Mouse (Mus musculus) liver, adult 2 months (tissue): ENCODE measurements around the gene Mobp. TPM values are rescaled to one million over a fixed set of nuclear protein-coding genes. Genes with fewer than 3 reads are reported as not detected.

Experiments
- DNase-seq: peaks from one replicate; pipeline ENCODE4 v3.0.0-alpha.2; 2011; ENCODE audit warnings: low read depth, low spot score; ENCODE audit errors: extremely low read depth
- H3K27ac ChIP-seq: fragments of 200-500 bp; replicated peaks from 2 replicates; pipeline ENCODE4 v1.5.1; 2012; ENCODE audit warnings: low read depth, mild to moderate bottlenecking, control low read depth, inconsistent platforms, low read length; ENCODE audit not compliant: insufficient read depth
- H3K27me3 ChIP-seq: fragments of 200-500 bp; 2 replicates; pipeline ENCODE4 v1.6.1; 2012; ENCODE audit warnings: mild to moderate bottlenecking, moderate library complexity, low read length, inconsistent platforms; ENCODE audit not compliant: control insufficient read depth, insufficient read depth
- H3K36me3 ChIP-seq: fragments of 200-500 bp; 2 replicates; pipeline ENCODE4 v1.6.1; 2012; ENCODE audit warnings: low read length, inconsistent platforms; ENCODE audit not compliant: control insufficient read depth, insufficient read depth
- H3K4me1 ChIP-seq: fragments of 200-500 bp; 2 replicates; pipeline ENCODE4 v1.6.1; 2011; ENCODE audit warnings: low read length; ENCODE audit not compliant: control insufficient read depth, insufficient read depth
- H3K4me3 ChIP-seq: fragments of 200-500 bp; 2 replicates; pipeline ENCODE4 v1.5.1; 2011; ENCODE audit warnings: low read depth, mild to moderate bottlenecking, control low read depth, low read length, moderate library complexity; ENCODE audit not compliant: insufficient read depth
- H3K79me2 ChIP-seq: fragments of 200-500 bp; 2 replicates; pipeline ENCODE4 v1.6.1; 2012; ENCODE audit warnings: inconsistent platforms, mild to moderate bottlenecking, low read length, moderate library complexity; ENCODE audit not compliant: control insufficient read depth, insufficient read depth
- H3K9ac ChIP-seq: fragments of 200-500 bp; 2 replicates; pipeline ENCODE4 v1.6.1; 2012; ENCODE audit warnings: low read depth, mild to moderate bottlenecking, control low read depth, inconsistent platforms, low read length
- CTCF ChIP-seq: fragments of 200-500 bp; IDR thresholded peaks from 2 replicates; pipeline ENCODE4 v1.5.1; 2011; ENCODE audit warnings: low read depth, low read length, control low read depth
- POLR2A ChIP-seq: fragments of 200-500 bp; IDR thresholded peaks from 2 replicates; pipeline ENCODE4 v1.6.1; 2011; ENCODE audit warnings: low read length, control low read depth; ENCODE audit not compliant: insufficient read depth; ENCODE audit errors: extremely low read depth
- WGBS: fragments of 180-500 bp; shearing (Covaris S2); methylation state at CpG from one replicate; pipeline ENCODE4 v1.1.7; 2018; 5-methylcytosine and 5-hydroxymethylcytosine counted together
- polyA plus RNA-seq: library from polyadenylated mRNA; depleted of rRNA; stranded (reverse); fragments of >200 nt; gene quantifications from 2 replicates; pipeline ENCODE4 v1.2.3, GENCODE M21; 2012
- total RNA-seq: library from RNA; depleted of rRNA; stranded (reverse); fragments of >200 nt; gene quantifications from 2 replicates; pipeline ENCODE4 v1.2.3, GENCODE M21; 2014

Mobp gene
- total and polyA plus RNA-seq, 2 experiments: not detected

DNA sequence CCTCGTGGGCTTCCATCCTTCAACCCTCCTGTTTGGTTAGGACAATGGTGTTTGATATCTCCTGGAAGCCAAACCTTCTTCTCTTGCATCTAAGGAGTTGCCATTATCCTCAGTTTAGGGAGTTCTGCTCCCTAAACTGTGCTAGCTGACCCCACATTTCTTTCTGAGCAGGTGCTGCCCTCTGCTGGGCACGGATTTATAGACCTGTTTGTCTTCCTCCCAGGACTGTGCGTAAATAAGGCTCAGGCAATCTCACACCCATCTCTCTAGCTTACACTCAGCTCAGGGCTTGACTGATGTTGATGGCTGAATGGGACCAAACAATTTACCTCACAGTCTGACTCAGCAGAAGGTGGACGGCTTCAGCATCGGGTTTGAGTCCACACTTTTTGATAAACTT, 21.8 kb downstream of the Mobp start:
- no peak overlapping the region for H3K9ac ChIP-seq
- H3K27me3 ChIP-seq: no peaks in the 10 kb centered on the region
- H3K79me2 ChIP-seq: no peaks in the 10 kb centered on the region
- DNase-seq: peak; percentile 17
- WGBS: 34% methylated on average over 5 of the region's 5 CpGs
- no peaks in the 10 kb centered on the region for H3K36me3 ChIP-seq
- no peak overlapping the region for H3K4me3 ChIP-seq
- no peak for TF ChIP-seq POLR2A
- TF ChIP-seq CTCF: peak; percentile 54
- no peak overlapping the region for H3K27ac ChIP-seq
- H3K4me1 ChIP-seq: no peaks in the 10 kb centered on the region

DNA sequence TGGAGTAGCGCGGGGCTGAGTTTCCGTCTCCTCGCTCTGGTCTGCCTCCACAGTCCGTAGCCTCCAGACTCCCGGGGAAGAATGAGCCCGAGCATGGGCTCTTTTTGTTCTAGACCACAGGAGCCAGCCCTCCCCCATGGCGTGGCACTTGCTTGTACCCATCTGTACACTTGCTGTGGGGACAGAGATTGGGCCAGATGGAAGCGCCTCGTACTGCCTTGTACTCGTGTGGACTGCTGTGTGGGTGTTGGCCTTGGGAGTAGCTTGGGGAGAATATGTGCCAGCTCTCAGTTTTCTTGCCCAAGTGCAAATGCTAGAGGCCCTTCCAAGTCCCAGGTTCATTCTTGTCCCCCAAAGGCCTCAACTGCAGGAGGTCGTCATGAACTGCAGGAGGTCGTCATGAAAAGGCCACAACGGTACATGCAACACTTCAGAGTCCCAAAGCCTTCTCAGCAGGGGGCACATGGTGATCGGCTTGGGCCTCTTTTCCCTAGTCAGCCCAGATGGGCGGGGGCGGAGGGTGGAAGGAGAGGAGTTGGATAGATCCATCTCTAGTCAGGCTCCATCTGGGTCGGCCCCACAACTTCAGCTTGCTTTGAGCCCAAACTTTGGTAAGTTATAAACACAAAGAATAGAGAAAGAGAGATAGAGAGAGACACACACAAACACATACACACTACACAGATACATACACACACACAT, 25.1 kb downstream of the Mobp start:
- TF ChIP-seq POLR2A (no peak), CTCF (no peak)
- H3K4me1 ChIP-seq: no peaks in the 10 kb centered on the region
- H3K27me3 ChIP-seq: no peaks in the 10 kb centered on the region
- H3K79me2 ChIP-seq: no peaks in the 10 kb centered on the region
- no peak for DNase-seq
- WGBS: 90% methylated on average over 18 of the region's 18 CpGs
- no peak overlapping the region for H3K9ac ChIP-seq
- no peaks in the 10 kb centered on the region for H3K36me3 ChIP-seq
- H3K27ac ChIP-seq: no peak overlapping the region
- H3K4me3 ChIP-seq: no peak overlapping the region

DNA sequence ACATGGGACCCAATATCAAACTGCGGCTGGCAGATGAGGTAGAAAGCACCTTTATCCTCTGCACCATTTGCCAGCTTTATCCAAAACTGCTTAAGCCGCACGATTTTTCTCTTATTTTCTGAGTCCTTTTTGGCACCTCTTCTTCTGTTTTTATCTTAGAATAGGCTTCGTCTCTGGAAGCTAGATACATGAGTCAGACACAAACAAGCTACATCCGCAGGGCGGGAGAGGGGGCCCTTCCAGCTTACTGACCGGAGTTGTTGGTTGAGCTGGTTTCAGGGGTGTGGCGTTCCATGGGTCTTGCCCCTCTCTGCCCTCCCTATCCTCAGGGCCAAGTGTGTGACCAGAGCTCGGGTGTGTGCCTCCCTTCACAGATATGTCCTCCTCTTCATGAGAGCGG, 29.3 kb downstream of the Mobp start:
- H3K9ac ChIP-seq: no peak overlapping the region
- H3K27me3 ChIP-seq: no peaks in the 10 kb centered on the region
- DNase-seq: no peak
- no peak overlapping the region for H3K4me3 ChIP-seq
- no peak overlapping the region for H3K27ac ChIP-seq
- no peaks in the 10 kb centered on the region for H3K79me2 ChIP-seq
- no peaks in the 10 kb centered on the region for H3K4me1 ChIP-seq
- no peaks in the 10 kb centered on the region for H3K36me3 ChIP-seq
- TF ChIP-seq POLR2A: no peak
- TF ChIP-seq CTCF: no peak
- 83% methylated on average over 10 of the region's 10 CpGs for WGBS

DNA sequence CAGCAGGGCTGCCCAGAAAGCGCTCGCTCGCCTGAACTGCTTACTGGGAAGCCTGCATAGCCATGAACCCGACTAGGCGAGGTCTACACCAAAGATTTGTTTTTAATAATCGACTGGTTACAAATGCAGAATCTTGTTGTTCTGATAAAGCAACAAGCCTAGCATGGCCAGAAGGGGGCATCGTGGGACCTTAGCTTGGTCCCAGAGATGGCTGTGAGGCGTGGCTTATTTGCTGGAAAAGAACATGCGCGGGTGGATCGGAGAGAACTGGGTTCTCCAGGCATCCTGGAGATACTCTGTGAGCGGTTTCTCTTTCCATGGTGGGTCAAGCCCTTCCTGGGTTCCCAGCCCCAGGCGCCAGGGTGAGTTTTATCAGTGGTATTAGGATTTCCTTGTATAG, 35.0 kb downstream of the Mobp start:
- Histone ChIP-seq H3K27me3 (0 out of 2 replicates have a peak, but pooled peaks cover 2% of the 10 kb centered on the region), H3K4me1 (no peaks in the 10 kb centered on the region), H3K9ac (no peak overlapping the region), H3K36me3 (no peaks in the 10 kb centered on the region), H3K79me2 (no peaks in the 10 kb centered on the region), H3K27ac (no peak overlapping the region), H3K4me3 (no peak overlapping the region)
- TF ChIP-seq CTCF: peak; percentile 45
- no peak for TF ChIP-seq POLR2A
- peak; percentile 10 for DNase-seq
- 37% methylated on average over 13 of the region's 13 CpGs for WGBS

DNA sequence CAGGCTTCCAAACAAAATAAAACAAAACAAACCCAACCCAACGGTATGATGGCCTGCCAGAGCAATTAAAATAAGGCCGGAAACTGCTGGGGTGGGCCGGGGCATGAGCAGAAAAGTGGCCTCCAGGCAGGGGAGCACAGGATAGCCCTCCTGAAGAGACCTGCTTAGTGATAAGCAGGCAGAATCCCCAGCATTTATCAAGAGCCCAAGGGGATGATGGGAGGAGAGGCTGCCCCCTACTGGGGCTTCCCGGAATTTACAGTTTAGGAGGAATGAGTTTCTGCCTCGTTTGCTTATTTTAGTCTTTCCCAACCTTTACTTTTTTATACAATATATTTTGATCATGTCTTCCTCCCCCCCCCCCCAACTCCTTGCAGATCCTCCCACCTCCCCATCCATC, 37.3 kb downstream of the Mobp start:
- no peak for DNase-seq
- Histone ChIP-seq H3K27ac (no peak overlapping the region), H3K4me3 (no peak overlapping the region), H3K79me2 (no peaks in the 10 kb centered on the region), H3K27me3 (0 out of 2 replicates have a peak, but pooled peaks cover 4% of the 10 kb centered on the region), H3K9ac (no peak overlapping the region), H3K36me3 (no peaks in the 10 kb centered on the region), H3K4me1 (no peaks in the 10 kb centered on the region)
- WGBS: 86% methylated on average over 5 of the region's 5 CpGs
- peak; percentile 46; the same call in 1 of the 2 replicates for TF ChIP-seq CTCF
- no peak for TF ChIP-seq POLR2A

DNA sequence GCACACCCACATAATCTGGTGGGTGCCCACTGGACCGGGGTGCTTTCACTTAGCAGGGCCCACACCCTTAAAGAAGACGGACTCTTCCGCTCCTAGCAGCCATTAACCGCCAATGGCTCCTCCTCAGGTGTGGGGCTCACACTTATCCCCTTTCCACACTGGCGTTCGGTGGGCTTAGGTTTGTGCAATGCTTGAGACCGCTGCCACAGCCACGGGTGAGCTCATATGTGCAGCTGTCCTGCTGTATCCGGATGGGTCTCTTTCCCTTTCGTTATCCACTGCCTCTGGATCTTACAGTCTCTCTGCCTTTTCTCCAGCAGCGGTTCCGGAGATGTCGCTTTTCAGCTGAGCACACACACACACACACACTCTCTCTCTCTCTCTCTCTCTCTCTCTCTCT, 41.4 kb downstream of the Mobp start:
- Histone ChIP-seq H3K4me1 (no peaks in the 10 kb centered on the region), H3K79me2 (no peaks in the 10 kb centered on the region), H3K27me3 (0 out of 2 replicates have a peak, but pooled peaks cover 2% of the 10 kb centered on the region), H3K4me3 (no peak overlapping the region; the same call in 1 of the 2 replicates), H3K27ac (no peak overlapping the region), H3K36me3 (no peaks in the 10 kb centered on the region), H3K9ac (peak overlapping the region; percentile 26; the same call in 1 of the 2 replicates)
- WGBS: 49% methylated on average over 13 of the region's 13 CpGs
- no peak for DNase-seq
- TF ChIP-seq POLR2A (no peak), CTCF (no peak)
